Comparison of ENCODE assay signal across 8 mouse cellular contexts in the genomic region with DNA sequence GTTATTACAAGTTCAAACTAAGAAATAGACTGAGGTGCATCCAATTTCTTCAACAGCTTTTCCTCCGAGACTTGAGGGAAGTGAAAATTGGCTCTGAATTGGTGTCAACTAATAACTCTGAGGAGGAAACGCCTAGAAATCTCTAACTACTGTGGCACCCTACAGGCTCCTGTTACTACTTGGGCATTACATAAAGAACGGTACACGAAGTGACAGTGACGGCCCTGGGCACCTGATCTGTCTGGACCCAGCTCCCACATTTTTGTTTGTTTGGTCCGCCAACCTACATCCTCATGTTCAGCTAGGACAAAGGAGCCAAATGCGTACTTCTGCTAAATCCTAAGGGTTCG. TPM values are rescaled to one million over a fixed set of nuclear protein-coding genes. Genes with fewer than 3 reads are reported as not detected.
DNase-seq lines count a peak whose midpoint lies in the region; ATAC-seq and TF ChIP-seq lines count a peak whose summit lies in the region.

No protein-coding gene starts in this region.

- H3K4me3 ChIP-seq in C2C12 (ENCODE audit: insufficient read depth, poor library complexity, severe bottlenecking), result peak overlapping the region; percentile 91
- peak overlapping the region; percentile 72 for H3K4me3 ChIP-seq in forebrain, embryonic 13.5 days
- H3K4me3 ChIP-seq in liver, embryonic 12.5 days, result peak overlapping the region; percentile 81
- H3K4me3 ChIP-seq in stomach, embryonic 15.5 days (replicated peaks), result peak overlapping the region; percentile 81

- intact Hi-C loops in left cerebral cortex, postnatal 14 days (cut with DNase I), result loop anchor here (2.0 to 10.0 kb wide), 5 partner anchors 76 to 959 kb away; a partner anchor contains a TSS

- peak overlapping the region; percentile 95 for H3K9ac ChIP-seq in forebrain, embryonic 13.5 days
- peak overlapping the region; percentile 88 for H3K9ac ChIP-seq in liver, embryonic 12.5 days
- peak overlapping the region; percentile 90 for H3K9ac ChIP-seq in stomach, embryonic 15.5 days

- H3K4me1 ChIP-seq in forebrain, embryonic 13.5 days, result peaks cover 21% of the 10 kb centered on the region
- H3K4me1 ChIP-seq in liver, embryonic 12.5 days, result peaks cover 30% of the 10 kb centered on the region
- H3K4me1 ChIP-seq in stomach, embryonic 15.5 days, result peaks cover 9% of the 10 kb centered on the region; the same call in 1 of the 2 replicates

- peaks cover 26% of the 10 kb centered on the region for H3K36me3 ChIP-seq in C2C12 (ENCODE audit: control insufficient read depth, insufficient read depth)
- peaks cover 7% of the 10 kb centered on the region; the same call in 1 of the 2 replicates for H3K36me3 ChIP-seq in forebrain, embryonic 13.5 days (ENCODE audit: poor library complexity, severe bottlenecking)
- peaks cover 15% of the 10 kb centered on the region; the same call in 1 of the 2 replicates for H3K36me3 ChIP-seq in liver, embryonic 12.5 days
- H3K36me3 ChIP-seq in stomach, embryonic 15.5 days, result no peaks in the 10 kb centered on the region

- no peaks in the 10 kb centered on the region for H3K27me3 ChIP-seq in C2C12 (ENCODE audit: control insufficient read depth, insufficient read depth, insufficient read length)
- H3K27me3 ChIP-seq in forebrain, embryonic 13.5 days, result no peaks in the 10 kb centered on the region
- H3K27me3 ChIP-seq in liver, embryonic 12.5 days (replicated peaks), result no peaks in the 10 kb centered on the region
- H3K27me3 ChIP-seq in stomach, embryonic 15.5 days (replicated peaks), result no peaks in the 10 kb centered on the region

- TF ChIP-seq CTCF in C2C12 (IDR thresholded peaks at IDR 0.05; ENCODE audit: control insufficient read depth, insufficient read depth, insufficient read length), result no peak

- H3K79me2 ChIP-seq in C2C12 (ENCODE audit: control insufficient read depth, insufficient read depth), result peaks cover 57% of the 10 kb centered on the region

- no peak for DNase-seq in frontal cortex, postnatal 36 days (ENCODE audit: low spot score in 2 of 2)
- no peak for DNase-seq in left cerebral cortex, postnatal 14 days (ENCODE audit: low spot score in 2 of 2)
- DNase-seq in thymus, postnatal 10 days (ENCODE audit: low spot score in 2 of 2), result no peak

- ATAC-seq in frontal cortex, adult (ENCODE audit: low TSS enrichment), result peak; percentile 22
- ATAC-seq in forebrain, embryonic 13.5 days, result no peak
- peak; percentile 25; the same call in 1 of the 2 replicates for ATAC-seq in liver, embryonic 12.5 days
- 0 out of 2 replicates have a peak, but pooled peaks have one; percentile 2 for ATAC-seq in stomach, embryonic 15.5 days (ENCODE audit: insufficient read depth, low FRiP score, low read depth)

- peak overlapping the region; percentile 97 for H3K27ac ChIP-seq in forebrain, embryonic 13.5 days
- H3K27ac ChIP-seq in liver, embryonic 12.5 days, result peak overlapping the region; percentile 95
- peak overlapping the region; percentile 99 for H3K27ac ChIP-seq in stomach, embryonic 15.5 days

- no peaks in the 10 kb centered on the region for H3K9me3 ChIP-seq in forebrain, embryonic 13.5 days (replicated peaks)
- no peaks in the 10 kb centered on the region for H3K9me3 ChIP-seq in liver, embryonic 12.5 days (replicated peaks)
- H3K9me3 ChIP-seq in stomach, embryonic 15.5 days, result no peaks in the 10 kb centered on the region

- H3K79me3 ChIP-seq in C2C12 (ENCODE audit: low read depth), result peaks cover 21% of the 10 kb centered on the region

- 4% methylated on average over 8 of the region's 8 CpGs for WGBS in forebrain, embryonic 13.5 days
- 11% methylated on average over 8 of the region's 8 CpGs for WGBS in liver, embryonic 12.5 days (ENCODE audit: insufficient replicate concordance)
- 5% methylated on average over 8 of the region's 8 CpGs for WGBS in stomach, embryonic 15.5 days

- peak overlapping the region; percentile 76 for H3K4me2 ChIP-seq in forebrain, embryonic 13.5 days
- H3K4me2 ChIP-seq in liver, embryonic 12.5 days, result peak overlapping the region; percentile 90
- H3K4me2 ChIP-seq in stomach, embryonic 15.5 days, result peak overlapping the region; percentile 85

- H3ac ChIP-seq in C2C12 (ENCODE audit: control insufficient read depth, insufficient read length, low read depth), result peak overlapping the region; percentile 87

TF ChIP-seq in C2C12, 6 proteins besides CTCF, POLR2A, EP300 and RAD21:
- TF ChIP-seq USF1 (IDR thresholded peaks at IDR 0.05; ENCODE audit: low read depth) (no peak), MYOD1 (IDR thresholded peaks at IDR 0.05; ENCODE audit: control insufficient read depth, insufficient read length, low read depth) (no peak), FOSL1 (IDR thresholded peaks at IDR 0.05; ENCODE audit: insufficient read depth, low read length, poor library complexity, severe bottlenecking) (no peak), MYOG (IDR thresholded peaks at IDR 0.05; ENCODE audit: control insufficient read depth, extremely low read depth, insufficient read length) (no peak), CEBPB (IDR thresholded peaks at IDR 0.05; ENCODE audit: low read depth) (no peak), MAX (IDR thresholded peaks at IDR 0.05) (no peak)
TF ChIP-seq in C2C12: peak in this region for 0.

RNA-seq across cellular contexts. Expression of a gene that starts 0.5 kb away (rescaled TPM):
- 27.9 TPM for polyA plus RNA-seq in C2C12 (2012; fragmentation: generic; extraction: Trizol)
- 20.7 and 21.8 TPM in 2 replicates for polyA plus RNA-seq in forebrain, embryonic 13.5 days (2015; fragmentation: Nextera tagmentation; extraction: Ambion mirVana)
- 9.2 and 11.1 TPM in 2 replicates for polyA plus RNA-seq in liver, embryonic 12.5 days (2016; fragmentation: Nextera tagmentation; extraction: Ambion mirVana)
- 19.2 and 20.8 TPM in 2 replicates for polyA plus RNA-seq in stomach, embryonic 15.5 days (2015; fragmentation: Nextera tagmentation; extraction: Ambion mirVana)
- total RNA-seq in left cerebral cortex, postnatal 14 days (2021), result 10 to 100 TPM in 1 of 2 experiments, 1 to 10 TPM in 1; 8.7 to 11.1 TPM
